Mouse (Mus musculus) olfactory bulb, adult 2 months (tissue): Measurements from ENCODE around the gene 2310061I04Rik.

ENCODE experiments used
- CTCF ChIP-seq: fragments of 200-500 bp; IDR thresholded peaks from 2 replicates; pipeline ENCODE4 v1.5.1; 2012; ENCODE audit warnings: low read depth, mild to moderate bottlenecking, low read length, moderate library complexity; ENCODE audit not compliant: insufficient read depth
- POLR2A ChIP-seq: fragments of 200-500 bp; IDR thresholded peaks from 2 replicates; pipeline ENCODE4 v1.6.1; 2012; ENCODE audit warnings: mild to moderate bottlenecking, low read depth, low read length, moderate library complexity; ENCODE audit not compliant: insufficient read depth

- TF ChIP-seq CTCF = no peak
- TF ChIP-seq POLR2A = no peak
These were observed 3.4 kb upstream of the 2310061I04Rik start for GRCm38 (mm10) chr17:35900636-35901035.
